Mouse (Mus musculus) retina, postnatal 1 day (tissue): ENCODE measurements at regions not wholly inside any gene's neighbourhood (a gene's known extent, or its start where the extent isn't known, plus 50 kb on each side); places are given as distances from the start of the nearest gene placed in this dataset.

Source experiments
- DNase-seq: peaks from one replicate; pipeline ENCODE4 v3.0.0-alpha.2; 2012

- DNase-seq = peak; percentile 40
Observed at GRCm38 (mm10) chr12:102057979-102058378, 70.6 kb upstream of the Slc24a4 start.

GRCm38 (mm10) chr12:102058428-102058827 lies 70.1 kb upstream of the Slc24a4 start:
- DNase-seq = peak; percentile 57

GRCm38 (mm10) chr12:102061096-102061495 lies 67.4 kb upstream of the Slc24a4 start:
- DNase-seq = no peak

DNA sequence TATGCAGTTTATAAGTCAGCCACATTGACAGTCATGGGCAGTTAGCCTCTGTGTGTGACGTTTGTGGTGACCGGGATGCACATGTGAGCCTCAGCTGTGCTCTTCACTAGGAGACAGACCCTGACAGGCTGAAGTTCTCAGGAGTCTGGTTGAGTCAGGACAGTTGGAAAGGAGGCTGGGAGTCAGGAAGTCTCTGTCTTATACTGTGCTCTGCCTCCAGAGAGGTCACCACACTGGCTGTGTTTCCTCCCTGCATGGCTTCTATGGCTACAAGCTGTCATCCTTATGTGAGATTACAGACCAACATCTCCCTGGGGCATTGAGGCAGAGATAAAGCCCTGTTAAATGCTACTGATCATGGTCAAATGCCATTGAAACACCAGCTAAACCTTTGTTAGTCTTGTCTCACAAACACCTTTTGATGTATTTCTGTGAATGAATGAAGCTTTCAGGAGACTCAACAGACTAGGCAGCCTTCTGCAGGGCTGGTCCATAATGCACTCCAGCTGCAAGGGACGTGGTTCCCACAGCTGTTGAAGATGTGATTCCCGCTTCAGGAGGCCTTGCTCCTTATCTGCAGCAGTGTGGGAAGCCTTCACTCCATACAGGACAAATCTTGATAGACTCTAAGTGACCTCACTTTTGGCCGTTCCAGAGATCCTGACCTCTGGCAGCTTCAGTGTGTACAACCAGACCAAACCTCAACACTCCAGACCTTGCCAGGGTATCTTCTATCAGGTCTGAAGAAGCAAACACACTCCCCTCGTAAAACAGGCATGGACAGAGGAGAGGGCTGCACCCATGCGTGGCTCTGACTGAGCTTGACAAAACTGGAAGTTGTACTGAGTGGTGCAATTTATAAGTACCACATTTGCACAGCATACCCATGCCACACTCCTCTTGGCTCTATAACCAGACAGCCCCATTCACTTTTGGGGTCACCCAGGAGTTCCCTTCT lies 66.6 kb upstream of the Slc24a4 start:
- no peak for DNase-seq

DNA sequence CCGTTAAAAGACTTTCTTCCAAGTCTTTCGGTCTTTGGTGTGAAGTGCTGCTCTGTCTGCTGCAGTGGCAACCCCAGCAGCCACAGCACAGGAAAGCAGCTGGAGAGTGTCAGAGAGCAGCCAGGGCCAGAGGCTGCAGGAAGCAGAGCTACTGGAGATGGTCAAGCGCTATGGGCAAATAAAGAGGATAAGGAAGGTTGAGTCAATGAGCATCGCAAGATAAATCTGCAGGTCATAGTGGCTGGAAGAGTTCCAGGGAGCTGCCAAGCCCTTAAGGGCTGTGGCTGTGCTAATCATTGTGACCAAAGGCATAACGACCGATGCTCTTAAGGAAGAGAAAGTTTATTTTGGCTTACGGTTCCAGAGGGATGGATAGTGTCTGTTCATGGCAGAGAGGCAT lies 65.9 kb upstream of the Slc24a4 start:
- DNase-seq = no peak

- DNase-seq = no peak
Observed at GRCm38 (mm10) chr12:102063211-102063610, 65.3 kb upstream of the Slc24a4 start.

DNA sequence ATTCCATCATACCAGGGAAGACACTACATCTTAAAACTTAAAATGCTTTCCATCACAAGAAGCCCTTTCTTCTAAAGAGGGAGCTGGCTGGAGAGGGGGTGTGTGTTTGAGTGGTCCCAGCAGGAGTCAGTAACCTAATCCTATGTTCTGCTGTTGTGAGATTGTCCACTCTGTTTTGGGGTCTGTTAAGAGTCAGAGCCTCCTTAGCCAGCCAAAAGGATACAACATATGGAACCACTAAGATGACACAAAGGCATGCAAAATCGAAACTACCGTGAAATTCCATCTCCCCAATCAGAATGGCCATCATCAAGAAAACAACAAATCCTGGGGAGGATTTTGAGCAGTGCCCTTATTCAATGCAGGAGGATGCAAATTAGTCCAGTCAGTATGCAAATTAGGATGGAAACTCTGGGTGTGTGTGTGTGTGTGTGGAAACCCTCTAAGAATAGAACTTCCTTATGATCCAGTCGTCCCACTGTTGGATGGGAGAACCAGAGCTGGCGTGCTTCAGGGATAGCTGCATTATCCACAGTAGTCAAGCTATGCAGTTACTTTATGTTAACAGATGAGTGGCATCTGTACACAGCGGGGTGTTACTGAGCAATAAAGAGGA lies 63.7 kb upstream of the Slc24a4 start:
- no peak for DNase-seq

- DNase-seq = no peak
Observed at GRCm38 (mm10) chr12:102067685-102068084, 60.8 kb upstream of the Slc24a4 start.

- DNase-seq = no peak
Observed at GRCm38 (mm10) chr12:102069521-102070201, 58.9 kb upstream of the Slc24a4 start.

DNA sequence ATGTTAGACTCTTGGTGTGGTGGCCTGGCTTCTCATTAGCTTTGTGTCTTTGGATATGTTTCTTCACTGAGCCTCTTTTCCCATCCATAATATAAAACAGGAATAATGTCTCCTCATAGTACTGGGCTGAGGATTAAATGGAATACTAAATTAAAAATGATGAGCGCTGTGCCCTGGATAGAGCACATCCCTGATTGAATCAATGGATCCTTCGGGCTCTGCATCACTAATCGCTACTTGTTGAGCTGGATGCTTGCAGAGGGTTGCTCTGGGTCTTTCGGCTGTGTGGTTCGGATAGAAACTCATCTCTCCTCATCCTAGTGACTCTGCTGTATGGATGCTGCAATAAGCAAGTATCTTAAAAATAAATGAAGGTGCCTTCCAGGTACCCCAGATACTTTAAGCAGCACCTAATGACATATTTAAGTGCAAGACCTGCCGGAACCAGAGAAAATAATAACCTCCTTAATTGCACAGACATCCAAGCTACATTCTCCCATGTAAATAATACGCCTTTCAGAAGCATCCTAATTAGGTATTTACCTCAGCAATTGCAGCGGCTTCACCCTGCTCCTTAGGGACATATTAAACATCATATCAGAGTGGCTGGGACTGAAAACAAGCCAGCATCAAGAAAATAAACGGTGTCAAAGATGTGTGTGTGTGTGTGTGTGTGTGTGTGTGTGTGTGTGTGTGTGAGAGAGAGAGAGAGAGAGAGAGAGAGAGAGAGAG lies 56.5 kb upstream of the Slc24a4 start:
- no peak for DNase-seq

GRCm38 (mm10) chr12:102073540-102073939 lies 55.0 kb upstream of the Slc24a4 start:
- DNase-seq = no peak

- DNase-seq = no peak
Observed at GRCm38 (mm10) chr12:102076298-102076697, 52.2 kb upstream of the Slc24a4 start.
